In the genomic region with DNA sequence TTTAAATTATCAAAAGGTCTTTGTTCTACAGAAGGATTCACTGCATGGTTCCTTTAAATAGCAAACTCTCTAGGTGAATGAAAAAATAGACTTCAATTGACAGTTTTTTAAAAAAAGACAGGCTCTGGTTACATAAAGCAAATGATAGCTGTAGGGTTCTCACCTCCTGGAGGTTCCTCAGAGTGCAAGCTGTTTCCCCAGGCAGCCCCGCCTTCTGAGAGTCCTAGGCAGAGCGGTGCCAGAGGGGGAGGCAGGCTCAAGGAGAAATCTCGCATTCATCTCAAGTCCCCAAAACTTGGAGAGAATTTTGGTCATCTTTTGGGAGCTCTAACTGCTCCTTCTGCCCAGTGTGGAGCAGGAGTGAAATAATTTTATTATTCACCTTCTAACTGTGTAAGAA, we compare ENCODE assay signal across 23 mouse cellular contexts. TPM values are rescaled to one million over a fixed set of nuclear protein-coding genes. Genes with fewer than 3 reads are reported as not detected.
DNase-seq lines count a peak whose midpoint lies in the region; ATAC-seq lines count a peak whose summit lies in the region.
"Had no signal": no experiment of that assay in that cellular context is flagged by ENCODE, and none has a peak within 500 bp of the region (broad histone marks: within the 10 kb centered on the region; RNA-seq: fewer than 3 reads in every experiment).

No protein-coding gene starts in this region.

- WGBS in forebrain, embryonic 13.5 days = 33% methylated on average over 3 of the region's 3 CpGs
- 45% methylated on average over 3 of the region's 3 CpGs for WGBS in forebrain, embryonic 10.5 days
- 36% methylated on average over 3 of the region's 3 CpGs for WGBS in limb, embryonic 12.5 days
- WGBS in limb, embryonic 10.5 days = 29% methylated on average over 3 of the region's 3 CpGs
- 27% methylated on average over 3 of the region's 3 CpGs for WGBS in forebrain, embryonic 16.5 days

- H3K9ac ChIP-seq in forebrain, embryonic 13.5 days = no peak overlapping the region
- H3K9ac ChIP-seq in limb, embryonic 12.5 days (replicated peaks) = no peak overlapping the region
- no peak overlapping the region for H3K9ac ChIP-seq in forebrain, embryonic 16.5 days (replicated peaks; ENCODE audit: low read depth, low read length)
- H3K9ac ChIP-seq: embryonic facial prominence, embryonic 13.5 days; hindbrain, embryonic 12.5 days had no signal

- no peak overlapping the region for H3K4me2 ChIP-seq in forebrain, embryonic 13.5 days
- no peak overlapping the region for H3K4me2 ChIP-seq in limb, embryonic 12.5 days
- no peak overlapping the region for H3K4me2 ChIP-seq in forebrain, embryonic 16.5 days (ENCODE audit: low read length)
- H3K4me2 ChIP-seq: embryonic facial prominence, embryonic 13.5 days; hindbrain, embryonic 12.5 days had no signal

- H3K27me3 ChIP-seq in forebrain, embryonic 13.5 days = peaks cover 8% of the 10 kb centered on the region; the same call in 1 of the 2 replicates
- H3K27me3 ChIP-seq in forebrain, embryonic 10.5 days (ENCODE audit: poor library complexity, severe bottlenecking) = peaks cover 45% of the 10 kb centered on the region
- no peaks in the 10 kb centered on the region for H3K27me3 ChIP-seq in limb, embryonic 12.5 days
- H3K27me3 ChIP-seq in limb, embryonic 10.5 days (ENCODE audit: low read depth, poor library complexity, severe bottlenecking) = no peaks in the 10 kb centered on the region
- H3K27me3 ChIP-seq in forebrain, embryonic 16.5 days (replicated peaks; ENCODE audit: control insufficient read depth, insufficient read depth, low read length) = no peaks in the 10 kb centered on the region
- H3K27me3 ChIP-seq: embryonic facial prominence, embryonic 13.5 days; hindbrain, embryonic 12.5 days had no signal

- no peak overlapping the region for H3K4me3 ChIP-seq in forebrain, embryonic 13.5 days
- H3K4me3 ChIP-seq in forebrain, embryonic 10.5 days = no peak overlapping the region
- H3K4me3 ChIP-seq in limb, embryonic 12.5 days (replicated peaks) = no peak overlapping the region
- no peak overlapping the region for H3K4me3 ChIP-seq in limb, embryonic 10.5 days
- no peak overlapping the region for H3K4me3 ChIP-seq in forebrain, embryonic 16.5 days (replicated peaks; ENCODE audit: low read length)
- H3K4me3 ChIP-seq: embryonic facial prominence, embryonic 13.5 days; gastrocnemius, adult 2 months; heart, embryonic 10.5 days; hindbrain, embryonic 12.5 days had no signal

- no peaks in the 10 kb centered on the region; the same call in 1 of the 2 replicates for H3K9me3 ChIP-seq in forebrain, embryonic 13.5 days (replicated peaks)
- no peaks in the 10 kb centered on the region for H3K9me3 ChIP-seq in forebrain, embryonic 10.5 days
- H3K9me3 ChIP-seq in limb, embryonic 12.5 days = no peaks in the 10 kb centered on the region
- H3K9me3 ChIP-seq in limb, embryonic 10.5 days (replicated peaks) = no peaks in the 10 kb centered on the region
- no peaks in the 10 kb centered on the region for H3K9me3 ChIP-seq in forebrain, embryonic 16.5 days (ENCODE audit: control insufficient read depth, low read length)
- H3K9me3 ChIP-seq: embryonic facial prominence, embryonic 13.5 days; heart, embryonic 10.5 days had no signal

- no peak overlapping the region for H3K27ac ChIP-seq in forebrain, embryonic 13.5 days
- no peak overlapping the region for H3K27ac ChIP-seq in forebrain, embryonic 10.5 days
- peak overlapping the region; percentile 41; the same call in 1 of the 2 replicates for H3K27ac ChIP-seq in limb, embryonic 12.5 days
- H3K27ac ChIP-seq in limb, embryonic 10.5 days = no peak overlapping the region
- no peak overlapping the region; the same call in 1 of the 2 replicates for H3K27ac ChIP-seq in forebrain, embryonic 16.5 days (ENCODE audit: low read length)
- H3K27ac ChIP-seq: embryonic facial prominence, embryonic 13.5 days; gastrocnemius, adult 2 months; heart, embryonic 10.5 days; hindbrain, embryonic 12.5 days; hindbrain, postnatal 0 days had no signal

- 0 out of 2 replicates have a peak, but pooled peaks cover 3% of the 10 kb centered on the region for H3K4me1 ChIP-seq in forebrain, embryonic 13.5 days
- H3K4me1 ChIP-seq in forebrain, embryonic 10.5 days = peaks cover 6% of the 10 kb centered on the region; the same call in 1 of the 2 replicates
- H3K4me1 ChIP-seq in limb, embryonic 12.5 days (replicated peaks) = peaks cover 6% of the 10 kb centered on the region
- H3K4me1 ChIP-seq in limb, embryonic 10.5 days = peaks cover 8% of the 10 kb centered on the region
- peaks cover 7% of the 10 kb centered on the region for H3K4me1 ChIP-seq in forebrain, embryonic 16.5 days (replicated peaks; ENCODE audit: control insufficient read depth, insufficient read depth, low read length)
- H3K4me1 ChIP-seq: heart, embryonic 10.5 days had no signal

- DNase-seq in forebrain, embryonic 10.5 days (ENCODE audit: extremely low spot score, low spot score) = no peak
- no peak for DNase-seq in limb, embryonic 10.5 days (ENCODE audit: low spot score)
- peak; percentile 65 for DNase-seq in brain, adult 2 months (ENCODE audit: low read depth, low spot score)
- DNase-seq in layer of hippocampus, postnatal 10 days (ENCODE audit: low spot score in 2 of 2) = no peak
- DNase-seq: adrenal gland, postnatal 10 days; cerebellum, adult 11-12 months; cerebellum, adult 9-10 months; cerebellum, postnatal 36 days; gastrocnemius, adult 2 months; gastrocnemius, postnatal 25 days; heart, postnatal 10 days; heart, postnatal 4 days had no signal

- ATAC-seq in forebrain, embryonic 13.5 days = peak; percentile 55; the same call in 1 of the 2 replicates
- no peak for ATAC-seq in limb, embryonic 12.5 days (ENCODE audit: insufficient number of reproducible peaks, insufficient read depth, low FRiP score, low TSS enrichment, low read depth)
- ATAC-seq in forebrain, embryonic 16.5 days = peak; percentile 71
- ATAC-seq: hindbrain, postnatal 0 days had no signal

- H3K36me3 ChIP-seq in forebrain, embryonic 13.5 days (ENCODE audit: poor library complexity, severe bottlenecking) = no peaks in the 10 kb centered on the region
- no peaks in the 10 kb centered on the region for H3K36me3 ChIP-seq in forebrain, embryonic 10.5 days (replicated peaks)
- H3K36me3 ChIP-seq in limb, embryonic 12.5 days = no peaks in the 10 kb centered on the region
- H3K36me3 ChIP-seq in limb, embryonic 10.5 days = no peaks in the 10 kb centered on the region
- no peaks in the 10 kb centered on the region for H3K36me3 ChIP-seq in forebrain, embryonic 16.5 days (ENCODE audit: control insufficient read depth, insufficient read depth)
- H3K36me3 ChIP-seq: embryonic facial prominence, embryonic 13.5 days; heart, embryonic 10.5 days; hindbrain, embryonic 12.5 days had no signal

RNA-seq across cellular contexts. Expression of a gene that starts 12.6 kb away (rescaled TPM):
- polyA plus RNA-seq in forebrain, embryonic 13.5 days (2015; fragmentation: Nextera tagmentation; extraction: Ambion mirVana) = 0.42 and 0.49 TPM in 2 replicates
- polyA plus RNA-seq in forebrain, embryonic 10.5 days (2016; fragmentation: Nextera tagmentation; extraction: Ambion mirVana) = not detected in 2 replicates
- polyA plus RNA-seq in limb, embryonic 12.5 days (2016; fragmentation: Nextera tagmentation; extraction: Ambion mirVana) = 0.35 and 0.45 TPM in 2 replicates
- 0.38 TPM in 1 of 2 replicates, not detected in the other for polyA plus RNA-seq in limb, embryonic 10.5 days (2016; fragmentation: Nextera tagmentation; extraction: Ambion mirVana)
- 1.6 and 3.2 TPM in 2 replicates for polyA plus RNA-seq in forebrain, embryonic 16.5 days (2015; fragmentation: Nextera tagmentation; extraction: Ambion mirVana)
- under 1 TPM; 0.45 to 0.46 TPM for total RNA-seq in layer of hippocampus, postnatal 10 days (2021)
- total RNA-seq: gastrocnemius, adult 2 months; gastrocnemius, postnatal 25 days; granulocyte monocyte progenitor cell, adult 5-6 weeks; heart, postnatal 4 days; MEL had no signal
- polyA plus RNA-seq: C2C12; heart, embryonic 14.5 days had no signal
